Mouse (Mus musculus) heart, embryonic 10.5 days (tissue): Measurements from ENCODE around the gene Arid5b. TPM values are rescaled to one million over a fixed set of nuclear protein-coding genes. Genes with fewer than 3 reads are reported as not detected.

Source experiments
- DNase-seq: peaks from one replicate; pipeline ENCODE4 v3.0.0-alpha.2; 2017; ENCODE audit warnings: low spot score
- H3K27ac ChIP-seq: fragments of 300-500 bp; sonication (generic); 2 replicates; pipeline ENCODE4 v1.5.1; 2016; ENCODE audit warnings: mild to moderate bottlenecking
- H3K27me3 ChIP-seq: fragments of 300-500 bp; sonication (generic); 2 replicates; pipeline ENCODE4 v1.6.1; 2016; ENCODE audit warnings: mild to moderate bottlenecking; ENCODE audit not compliant: poor library complexity, insufficient read depth, severe bottlenecking
- H3K36me3 ChIP-seq: fragments of 300-500 bp; sonication (generic); 2 replicates; pipeline ENCODE4 v1.6.1; 2016; ENCODE audit warnings: mild to moderate bottlenecking, moderate library complexity
- H3K4me1 ChIP-seq: fragments of 300-500 bp; sonication (generic); 2 replicates; pipeline ENCODE4 v1.6.1; 2016; ENCODE audit warnings: mild to moderate bottlenecking
- H3K4me3 ChIP-seq: fragments of 300-500 bp; sonication (generic); 2 replicates; pipeline ENCODE4 v1.5.1; 2016; ENCODE audit warnings: mild to moderate bottlenecking, moderate library complexity
- H3K9me3 ChIP-seq: fragments of 300-500 bp; sonication (generic); 2 replicates; pipeline ENCODE4 v1.6.1; 2016; ENCODE audit warnings: mild to moderate bottlenecking, moderate library complexity
- WGBS: fragments of 180-500 bp; shearing (Covaris S2); methylation state at CpG from one replicate; pipeline ENCODE4 v1.1.7; 2016; 5-methylcytosine and 5-hydroxymethylcytosine counted together
- polyA plus RNA-seq: library from polyadenylated mRNA; unstranded; fragments of >200 nt; fragmentation: Nextera tagmentation; extraction: Ambion mirVana; gene quantifications from 2 replicates; pipeline ENCODE4 v1.2.1, GENCODE M21; 2016

Gene Arid5b
- polyA plus RNA-seq, 1 experiment from 2014 or later = 18.2 TPM

- Histone ChIP-seq H3K4me1 (peaks cover 10% of the 10 kb centered on the region; the same call in 1 of the 2 replicates), H3K36me3 (peaks cover 29% of the 10 kb centered on the region), H3K9me3 (no peaks in the 10 kb centered on the region), H3K27me3 (no peaks in the 10 kb centered on the region), H3K4me3 (no peak overlapping the region), H3K27ac (no peak overlapping the region)
- WGBS = 52% methylated on average over 5 of the region's 5 CpGs
- peak; percentile 62 for DNase-seq
Measured at GRCm38 (mm10) chr10:68110607-68111006, 167.9 kb downstream of the Arid5b start.

GRCm38 (mm10) chr10:68110182-68110581, 168.4 kb downstream of the Arid5b start:
- DNase-seq = peak; percentile 75
- Histone ChIP-seq H3K36me3 (peaks cover 27% of the 10 kb centered on the region), H3K27me3 (no peaks in the 10 kb centered on the region), H3K4me3 (no peak overlapping the region), H3K4me1 (peaks cover 14% of the 10 kb centered on the region; the same call in 1 of the 2 replicates), H3K27ac (no peak overlapping the region), H3K9me3 (no peaks in the 10 kb centered on the region)
- 62% methylated on average over 8 of the region's 8 CpGs for WGBS

GRCm38 (mm10) chr10:68109651-68110050, 168.9 kb downstream of the Arid5b start:
- H3K36me3 ChIP-seq = peaks cover 22% of the 10 kb centered on the region
- H3K4me1 ChIP-seq = peaks cover 19% of the 10 kb centered on the region
- H3K4me3 ChIP-seq = no peak overlapping the region
- DNase-seq = peak; percentile 25
- H3K27ac ChIP-seq = no peak overlapping the region
- WGBS = 77% methylated on average over 1 of the region's 1 CpGs
- no peaks in the 10 kb centered on the region for H3K27me3 ChIP-seq
- H3K9me3 ChIP-seq = no peaks in the 10 kb centered on the region

- Histone ChIP-seq H3K4me3 (no peak overlapping the region), H3K36me3 (peaks cover 13% of the 10 kb centered on the region; the same call in 1 of the 2 replicates), H3K27ac (no peak overlapping the region; the same call in 1 of the 2 replicates), H3K4me1 (peaks cover 28% of the 10 kb centered on the region), H3K27me3 (no peaks in the 10 kb centered on the region), H3K9me3 (no peaks in the 10 kb centered on the region)
- DNase-seq = peak; percentile 66
- WGBS = 90% methylated on average over 6 of the region's 6 CpGs
Measured at GRCm38 (mm10) chr10:68107716-68108115, 170.8 kb downstream of the Arid5b start.

DNA sequence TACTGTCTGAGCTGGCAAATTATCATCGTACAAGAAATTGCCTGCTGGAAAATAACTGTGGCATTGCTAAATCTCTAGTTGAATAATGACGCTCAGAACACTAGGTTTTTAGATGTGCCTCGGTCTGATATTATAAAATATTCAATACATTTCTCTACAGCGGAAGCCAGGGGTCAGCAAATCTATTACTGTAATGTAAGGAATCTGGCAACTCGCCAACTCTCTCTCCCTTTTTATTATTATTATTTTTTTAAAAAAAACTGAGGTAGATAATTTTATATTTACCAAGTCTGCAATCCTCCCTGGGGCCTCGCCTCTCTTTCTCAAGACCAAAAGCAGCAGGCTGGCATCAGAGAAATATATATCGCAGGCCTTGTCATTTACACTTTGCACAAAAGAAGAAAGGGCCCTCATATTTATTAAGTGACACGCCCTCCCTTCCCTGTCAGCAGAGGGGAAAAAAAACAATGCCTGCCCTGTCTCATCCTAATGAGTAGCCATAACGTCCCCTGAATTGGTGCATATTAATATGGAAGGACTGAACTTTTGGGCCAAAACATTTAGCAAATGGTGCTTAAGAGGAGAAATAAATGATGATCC, 172.1 kb downstream of the Arid5b start:
- no peak for DNase-seq
- 84% methylated on average over 9 of the region's 9 CpGs for WGBS
- peaks cover 28% of the 10 kb centered on the region for H3K4me1 ChIP-seq

DNA sequence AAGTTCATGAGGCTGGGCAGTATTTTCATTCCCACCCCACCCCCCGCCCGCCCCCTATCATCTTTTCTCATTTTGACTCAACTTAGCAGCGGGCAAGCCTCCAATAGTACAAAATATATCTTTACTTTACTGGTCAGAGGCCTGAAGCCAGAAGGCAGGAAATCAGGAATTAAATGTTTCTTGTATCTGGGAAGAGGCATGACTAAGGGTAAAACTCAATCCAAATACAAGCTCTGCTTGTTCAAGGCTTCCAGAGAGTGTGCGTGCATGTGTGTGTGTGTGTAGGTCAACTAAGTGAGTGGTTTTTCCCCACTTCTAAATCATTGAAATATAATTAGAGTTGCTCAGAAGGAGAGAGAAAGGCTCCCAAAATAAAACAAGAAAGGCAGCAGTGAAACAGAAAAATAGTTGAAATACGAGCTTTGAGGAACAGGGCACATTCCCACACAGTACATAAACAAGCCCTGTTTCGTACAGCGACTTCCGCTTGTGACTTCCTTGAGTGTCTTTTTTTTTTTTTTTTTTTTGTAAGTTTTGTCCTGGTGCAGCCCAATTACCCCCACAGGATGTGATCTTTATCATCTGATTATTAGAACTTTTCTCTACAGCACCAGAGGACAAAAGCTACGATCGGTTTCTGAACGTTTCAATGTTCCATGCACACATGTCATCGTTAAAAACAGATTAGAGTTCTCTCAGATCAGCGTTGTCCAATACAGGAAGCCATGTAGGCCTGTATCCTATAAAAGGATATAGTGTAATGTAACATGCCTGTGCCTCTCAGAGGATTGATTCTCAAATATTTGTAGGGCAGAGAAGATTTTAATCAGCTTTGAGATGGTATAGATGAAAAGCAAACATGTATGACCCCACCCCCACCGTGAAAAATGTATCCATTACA, 173.4 kb downstream of the Arid5b start:
- Histone ChIP-seq H3K27ac (peak overlapping the region; percentile 53; the same call in 1 of the 2 replicates), H3K27me3 (no peaks in the 10 kb centered on the region), H3K4me1 (peaks cover 21% of the 10 kb centered on the region), H3K36me3 (peaks cover 25% of the 10 kb centered on the region; the same call in 1 of the 2 replicates), H3K4me3 (no peak overlapping the region), H3K9me3 (no peaks in the 10 kb centered on the region)
- WGBS = 66% methylated on average over 14 of the region's 14 CpGs
- DNase-seq = peak; percentile 61

More for the DNA sequence above, 172.1 kb downstream of the Arid5b start:
- peaks cover 16% of the 10 kb centered on the region; the same call in 1 of the 2 replicates for H3K36me3 ChIP-seq
- no peak overlapping the region for H3K27ac ChIP-seq
- H3K27me3 ChIP-seq = no peaks in the 10 kb centered on the region
- H3K9me3 ChIP-seq = no peaks in the 10 kb centered on the region
- H3K4me3 ChIP-seq = no peak overlapping the region

- Histone ChIP-seq H3K4me3 (no peak overlapping the region), H3K27me3 (no peaks in the 10 kb centered on the region), H3K27ac (peak overlapping the region; percentile 53; the same call in 1 of the 2 replicates), H3K9me3 (no peaks in the 10 kb centered on the region), H3K36me3 (peaks cover 26% of the 10 kb centered on the region; the same call in 1 of the 2 replicates), H3K4me1 (peaks cover 21% of the 10 kb centered on the region)
- DNase-seq = peak; percentile 77
- 0% methylated on average over 2 of the region's 2 CpGs for WGBS
Measured at GRCm38 (mm10) chr10:68104481-68104880, 174.1 kb downstream of the Arid5b start.

DNA sequence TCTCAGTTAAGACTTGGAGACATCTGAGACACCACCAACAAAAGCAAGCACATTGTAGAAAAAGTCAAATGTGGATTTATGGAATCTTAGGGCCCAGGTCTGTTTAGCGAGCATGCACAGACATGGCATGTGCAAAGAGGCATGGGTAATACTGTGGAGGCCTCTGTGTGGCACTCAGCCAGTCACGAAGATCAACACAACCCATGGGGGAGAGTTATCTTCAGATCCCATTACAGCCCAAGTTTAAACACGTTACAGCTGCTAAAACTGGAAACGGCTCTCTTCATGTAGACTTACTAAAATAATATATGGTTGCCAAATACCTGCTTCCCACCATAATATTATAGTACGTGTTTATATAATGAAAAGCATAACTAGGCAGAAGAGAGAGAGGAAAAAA, 174.6 kb downstream of the Arid5b start:
- DNase-seq = peak; percentile 72
- Histone ChIP-seq H3K9me3 (no peaks in the 10 kb centered on the region), H3K4me1 (peaks cover 21% of the 10 kb centered on the region), H3K27me3 (no peaks in the 10 kb centered on the region), H3K36me3 (peaks cover 23% of the 10 kb centered on the region; the same call in 1 of the 2 replicates), H3K4me3 (no peak overlapping the region), H3K27ac (peak overlapping the region; percentile 53; the same call in 1 of the 2 replicates)
- 62% methylated on average over 5 of the region's 5 CpGs for WGBS

DNA sequence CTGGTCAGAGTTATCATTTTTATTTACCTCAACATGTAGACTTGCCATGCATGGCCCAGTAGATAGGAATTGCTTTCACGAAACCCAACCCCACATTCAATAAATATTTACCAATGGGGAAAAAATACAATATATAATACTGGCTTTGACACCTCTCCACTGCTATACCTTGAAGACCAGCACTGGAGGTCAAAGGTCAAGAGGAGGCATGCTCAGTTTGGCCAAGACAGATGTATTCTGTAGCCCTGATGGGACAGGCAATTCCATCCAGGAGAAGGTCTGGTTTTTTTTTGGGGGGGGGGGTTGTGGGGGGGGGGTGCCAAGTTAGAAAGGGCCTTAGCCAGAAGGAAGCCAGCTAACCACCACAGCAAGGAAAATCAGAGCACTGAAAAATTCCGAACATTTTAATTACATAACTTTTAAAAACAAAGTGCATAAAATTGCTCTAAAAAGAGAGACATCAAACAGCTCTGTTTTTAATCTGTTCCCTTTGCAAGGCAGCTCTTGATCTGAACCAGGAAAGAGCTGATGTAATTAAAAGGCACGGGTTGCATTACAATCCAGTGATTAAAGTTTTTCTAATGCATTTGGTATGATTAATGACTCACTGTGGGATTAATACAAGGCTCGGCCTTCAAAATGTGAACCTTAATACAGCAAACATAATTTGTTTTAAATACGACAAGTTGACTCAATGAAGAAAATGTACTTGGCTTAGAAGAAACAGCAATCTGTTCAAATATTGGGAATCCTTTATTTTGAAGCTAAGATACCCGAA, 175.3 kb downstream of the Arid5b start:
- Histone ChIP-seq H3K4me1 (peaks cover 21% of the 10 kb centered on the region), H3K36me3 (peaks cover 24% of the 10 kb centered on the region), H3K9me3 (no peaks in the 10 kb centered on the region), H3K27me3 (no peaks in the 10 kb centered on the region), H3K27ac (no peak overlapping the region), H3K4me3 (no peak overlapping the region)
- 83% methylated on average over 6 of the region's 6 CpGs for WGBS
- peak; percentile 20 for DNase-seq

GRCm38 (mm10) chr10:68102566-68102965, 176.0 kb downstream of the Arid5b start:
- DNase-seq = peak; percentile 41
- H3K27ac ChIP-seq = no peak overlapping the region
- 81% methylated on average over 6 of the region's 6 CpGs for WGBS

DNA sequence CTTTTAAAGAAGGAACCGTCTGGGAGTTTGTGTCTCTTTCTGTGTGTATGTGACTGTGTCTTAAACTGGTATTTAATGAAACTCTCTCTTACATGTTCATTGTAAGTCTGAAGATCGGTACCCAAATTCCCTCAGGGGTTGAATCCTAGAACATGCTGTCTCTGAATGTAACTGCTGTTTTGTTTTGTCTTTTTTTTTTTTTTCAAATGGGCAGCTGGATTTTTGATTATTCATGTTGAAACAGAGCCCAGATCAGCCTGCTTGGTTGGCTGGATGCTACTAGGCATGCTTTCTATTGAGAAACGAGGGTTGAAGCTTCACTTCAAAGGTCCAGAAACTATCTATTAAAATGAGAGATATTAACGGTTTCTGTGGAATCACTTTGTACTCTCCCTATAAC, 177.3 kb downstream of the Arid5b start:
- Histone ChIP-seq H3K36me3 (peaks cover 40% of the 10 kb centered on the region), H3K27ac (no peak overlapping the region), H3K4me3 (no peak overlapping the region), H3K9me3 (no peaks in the 10 kb centered on the region), H3K27me3 (no peaks in the 10 kb centered on the region), H3K4me1 (peaks cover 21% of the 10 kb centered on the region)
- DNase-seq = peak; percentile 9
- 81% methylated on average over 4 of the region's 4 CpGs for WGBS

More at GRCm38 (mm10) chr10:68102566-68102965, 176.0 kb downstream of the Arid5b start:
- no peaks in the 10 kb centered on the region for H3K9me3 ChIP-seq
- no peaks in the 10 kb centered on the region for H3K27me3 ChIP-seq
- H3K4me1 ChIP-seq = peaks cover 21% of the 10 kb centered on the region
- peaks cover 27% of the 10 kb centered on the region for H3K36me3 ChIP-seq
- no peak overlapping the region for H3K4me3 ChIP-seq

GRCm38 (mm10) chr10:68100506-68100905, 178.0 kb downstream of the Arid5b start:
- Histone ChIP-seq H3K27ac (no peak overlapping the region), H3K4me1 (peaks cover 16% of the 10 kb centered on the region), H3K36me3 (peaks cover 43% of the 10 kb centered on the region), H3K9me3 (no peaks in the 10 kb centered on the region), H3K4me3 (no peak overlapping the region), H3K27me3 (no peaks in the 10 kb centered on the region)
- WGBS = 76% methylated on average over 8 of the region's 8 CpGs
- peak; percentile 68 for DNase-seq
